Mouse (Mus musculus) lung, embryonic 15.5 days (tissue): ENCODE results near the gene Bet1l. TPM values are rescaled to one million over a fixed set of nuclear protein-coding genes. Genes with fewer than 3 reads are reported as not detected.

ENCODE experiments used
- ATAC-seq: fragments of 200-750 bp; cut with Nextera tagmentation; 2 replicates; pipeline ENCODE4 v1.8.0; 2017; ENCODE audit warnings: moderate number of reproducible peaks, borderline replicate concordance; ENCODE audit not compliant: low FRiP score, low TSS enrichment; ENCODE audit errors: extremely low read depth
- H3K27ac ChIP-seq: fragments of 300-500 bp; sonication (generic); 2 replicates; pipeline ENCODE4 v1.5.1; 2015; ENCODE audit warnings: moderate library complexity, mild to moderate bottlenecking, inconsistent platforms
- H3K27me3 ChIP-seq: fragments of 300-500 bp; sonication (generic); 2 replicates; pipeline ENCODE4 v1.6.1; 2015; ENCODE audit warnings: inconsistent platforms
- H3K36me3 ChIP-seq: fragments of 300-500 bp; sonication (generic); 2 replicates; pipeline ENCODE4 v1.6.1; 2015; ENCODE audit warnings: inconsistent platforms
- H3K4me1 ChIP-seq: fragments of 300-500 bp; sonication (generic); 2 replicates; pipeline ENCODE4 v1.6.1; 2015; ENCODE audit warnings: inconsistent platforms
- H3K4me2 ChIP-seq: fragments of 300-500 bp; sonication (generic); 2 replicates; pipeline ENCODE4 v1.6.1; 2015; ENCODE audit warnings: inconsistent platforms, mild to moderate bottlenecking, moderate library complexity
- H3K4me3 ChIP-seq: fragments of 300-500 bp; sonication (generic); 2 replicates; pipeline ENCODE4 v1.5.1; 2015; ENCODE audit warnings: mild to moderate bottlenecking, inconsistent platforms
- H3K9ac ChIP-seq: fragments of 300-500 bp; sonication (generic); 2 replicates; pipeline ENCODE4 v1.6.1; 2015; ENCODE audit warnings: inconsistent platforms
- H3K9me3 ChIP-seq: fragments of 300-500 bp; sonication (generic); 2 replicates; pipeline ENCODE4 v1.6.1; 2016; ENCODE audit warnings: inconsistent platforms
- WGBS: fragments of 180-500 bp; shearing (Covaris S2); methylation state at CpG from one replicate; pipeline ENCODE4 v1.1.7; 2015; 5-methylcytosine and 5-hydroxymethylcytosine counted together
- polyA plus RNA-seq: library from polyadenylated mRNA; unstranded; fragments of >200 nt; fragmentation: Nextera tagmentation; extraction: Ambion mirVana; gene quantifications from 2 replicates; pipeline ENCODE4 v1.2.1, GENCODE M21; 2015

Gene Bet1l
- polyA plus RNA-seq, 1 experiment from 2014 or later, result 35.1 TPM

GRCm38 (mm10) chr7:140822731-140823130 lies 34.6 kb downstream of the Bet1l start:
- Histone ChIP-seq H3K27me3 (no peaks in the 10 kb centered on the region), H3K27ac (no peak overlapping the region), H3K9ac (no peak overlapping the region), H3K36me3 (no peaks in the 10 kb centered on the region), H3K4me1 (peaks cover 6% of the 10 kb centered on the region), H3K4me3 (no peak overlapping the region), H3K4me2 (no peak overlapping the region), H3K9me3 (no peaks in the 10 kb centered on the region)
- 84% methylated on average over 4 of the region's 4 CpGs for WGBS
- ATAC-seq, result no peak

- Histone ChIP-seq H3K27me3 (no peaks in the 10 kb centered on the region), H3K9me3 (no peaks in the 10 kb centered on the region), H3K4me3 (peak within 1 kb of the TSS; percentile 40), H3K4me2 (peak within 1 kb of the TSS; percentile 67), H3K27ac (no peak within 1 kb of the TSS), H3K36me3 (no peaks in the 10 kb centered on the region), H3K4me1 (peaks cover 6% of the 10 kb centered on the region), H3K9ac (peak within 1 kb of the TSS; percentile 36; the same call in 1 of the 2 replicates)
- 1% methylated on average over 21 of the region's 21 CpGs for WGBS
- ATAC-seq, result peak; percentile 52
These were observed 35.6 kb downstream of the Bet1l start, which contains the start of gene Zfp941 for GRCm38 (mm10) chr7:140821653-140822329. TSS of gene Zfp941 (minus strand) at chr7:140822178.

DNA sequence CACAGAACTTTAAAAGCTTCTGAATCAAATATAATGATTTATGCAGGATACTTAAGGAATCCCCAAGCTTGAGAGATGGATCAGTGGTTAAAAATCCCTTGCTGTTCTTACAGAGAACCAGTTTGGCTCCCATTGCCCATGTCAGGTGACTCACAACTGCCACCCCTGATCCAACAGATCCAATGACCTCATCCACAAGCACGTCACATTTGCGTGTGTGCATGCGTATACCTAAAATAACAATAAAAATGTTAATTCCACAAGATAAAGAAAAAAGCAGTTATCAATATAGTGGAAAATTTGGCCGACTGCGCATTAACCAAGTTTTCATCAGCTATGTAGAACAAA lies 36.1 kb downstream of the Bet1l start:
- no peak overlapping the region for H3K9ac ChIP-seq
- H3K27ac ChIP-seq, result no peak overlapping the region
- H3K4me2 ChIP-seq, result peak overlapping the region; percentile 67
- H3K9me3 ChIP-seq, result no peaks in the 10 kb centered on the region
- 52% methylated on average over 5 of the region's 5 CpGs for WGBS
- no peaks in the 10 kb centered on the region for H3K27me3 ChIP-seq
- peak overlapping the region; percentile 40 for H3K4me3 ChIP-seq
- H3K4me1 ChIP-seq, result peaks cover 6% of the 10 kb centered on the region
- no peaks in the 10 kb centered on the region for H3K36me3 ChIP-seq
- ATAC-seq, result no peak

DNA sequence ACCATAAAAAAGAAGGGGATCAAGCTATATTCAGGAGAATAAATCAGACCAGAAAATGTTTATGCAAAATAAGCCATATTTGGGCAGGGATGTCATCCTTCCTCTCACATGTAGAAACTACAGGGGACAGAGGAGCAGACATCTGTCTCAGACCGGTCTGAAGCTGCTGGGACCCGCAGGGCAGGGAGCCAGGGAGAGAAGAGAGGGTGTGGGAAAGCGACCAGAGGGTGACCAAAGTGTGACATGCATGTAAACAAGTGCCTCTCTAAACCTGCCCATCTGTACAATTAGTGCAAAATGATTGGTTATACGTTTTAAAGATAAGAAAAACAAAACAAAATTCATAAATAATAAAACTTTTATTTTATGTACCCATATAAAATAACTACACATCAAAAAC lies 37.2 kb downstream of the Bet1l start:
- no peak for ATAC-seq
- H3K27ac ChIP-seq, result no peak overlapping the region
- peaks cover 6% of the 10 kb centered on the region for H3K4me1 ChIP-seq
- no peak overlapping the region for H3K4me3 ChIP-seq
- H3K9ac ChIP-seq, result no peak overlapping the region
- H3K4me2 ChIP-seq, result no peak overlapping the region
- WGBS, result 43% methylated on average over 4 of the region's 4 CpGs
- H3K36me3 ChIP-seq, result no peaks in the 10 kb centered on the region
- H3K9me3 ChIP-seq, result no peaks in the 10 kb centered on the region
- H3K27me3 ChIP-seq, result no peaks in the 10 kb centered on the region

DNA sequence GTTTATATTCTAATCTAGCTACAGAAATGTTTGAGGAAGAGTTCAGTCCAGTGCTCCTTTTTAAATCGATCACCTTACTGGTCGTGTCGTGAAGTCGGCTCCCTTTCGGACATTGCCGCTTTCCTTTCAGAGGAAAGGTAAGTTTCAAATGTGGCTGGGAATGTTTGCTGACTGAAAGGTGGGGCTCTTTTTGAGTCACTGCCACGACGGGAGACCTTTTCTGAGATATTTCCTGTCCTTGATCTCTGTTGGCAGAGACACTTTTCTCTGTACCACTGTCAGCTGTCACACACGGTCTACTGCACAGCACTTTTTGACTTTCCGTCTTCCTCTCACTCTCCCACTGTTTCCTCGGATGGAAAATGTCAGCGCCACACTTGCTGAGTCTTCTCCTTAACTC lies 44.5 kb downstream of the Bet1l start:
- Histone ChIP-seq H3K36me3 (no peaks in the 10 kb centered on the region), H3K9me3 (no peaks in the 10 kb centered on the region), H3K4me3 (no peak overlapping the region), H3K9ac (no peak overlapping the region), H3K4me1 (no peaks in the 10 kb centered on the region), H3K4me2 (no peak overlapping the region), H3K27ac (no peak overlapping the region), H3K27me3 (no peaks in the 10 kb centered on the region)
- 82% methylated on average over 12 of the region's 12 CpGs for WGBS
- no peak for ATAC-seq

GRCm38 (mm10) chr7:140811714-140812113 lies 45.7 kb downstream of the Bet1l start:
- Histone ChIP-seq H3K27ac (no peak overlapping the region), H3K4me1 (no peaks in the 10 kb centered on the region), H3K9me3 (no peaks in the 10 kb centered on the region), H3K4me2 (no peak overlapping the region), H3K36me3 (no peaks in the 10 kb centered on the region), H3K27me3 (no peaks in the 10 kb centered on the region), H3K4me3 (no peak overlapping the region), H3K9ac (no peak overlapping the region)
- 78% methylated on average over 13 of the region's 13 CpGs for WGBS
- no peak for ATAC-seq

GRCm38 (mm10) chr7:140810496-140810895 lies 46.9 kb downstream of the Bet1l start:
- H3K9me3 ChIP-seq, result no peaks in the 10 kb centered on the region
- H3K4me3 ChIP-seq, result no peak overlapping the region
- H3K36me3 ChIP-seq, result no peaks in the 10 kb centered on the region
- H3K4me1 ChIP-seq, result no peaks in the 10 kb centered on the region
- no peak overlapping the region for H3K27ac ChIP-seq
- 88% methylated on average over 6 of the region's 6 CpGs for WGBS
- no peaks in the 10 kb centered on the region for H3K27me3 ChIP-seq
- no peak overlapping the region for H3K4me2 ChIP-seq
- H3K9ac ChIP-seq, result no peak overlapping the region
- no peak for ATAC-seq

GRCm38 (mm10) chr7:140805704-140806103 lies 51.7 kb downstream of the Bet1l start:
- 17% methylated on average over 1 of the region's 1 CpGs for WGBS
- no peak for ATAC-seq
- Histone ChIP-seq H3K27ac (no peak overlapping the region), H3K36me3 (no peaks in the 10 kb centered on the region), H3K4me3 (no peak overlapping the region), H3K9me3 (no peaks in the 10 kb centered on the region), H3K9ac (no peak overlapping the region), H3K4me2 (no peak overlapping the region), H3K27me3 (no peaks in the 10 kb centered on the region), H3K4me1 (no peaks in the 10 kb centered on the region)

Other genes starting within 250 kb of the Bet1l start
- not detected in 2 replicates for gene Olfr61, start 228.6 kb downstream of the Bet1l start, polyA plus RNA-seq
- gene Olfr53, start 211.1 kb downstream of the Bet1l start, polyA plus RNA-seq, result not detected in 2 replicates
- gene Olfr539, start 197.6 kb downstream of the Bet1l start, polyA plus RNA-seq, result not detected in 2 replicates
- gene Olfr45, start 175.6 kb downstream of the Bet1l start, polyA plus RNA-seq, result not detected in 2 replicates
- not detected in 2 replicates for gene Olfr541, start 160.3 kb downstream of the Bet1l start, polyA plus RNA-seq
- gene Cyp2e1, start 93.8 kb downstream of the Bet1l start, polyA plus RNA-seq, result 0.10 and 0.19 TPM in 2 replicates
- 0.14 TPM in 1 of 2 replicates, not detected in the other for gene Syce1, start 69.7 kb downstream of the Bet1l start, polyA plus RNA-seq
- 0.52 and 0.59 TPM in 2 replicates for gene Zfp941, start 35.4 kb downstream of the Bet1l start, polyA plus RNA-seq
- gene Urah, start 22.6 kb downstream of the Bet1l start, polyA plus RNA-seq, result 4.4 and 5.1 TPM in 2 replicates
- not detected in 2 replicates for gene Scgb1c1, start 12.0 kb downstream of the Bet1l start, polyA plus RNA-seq
- gene Odf3, start 9.8 kb downstream of the Bet1l start, polyA plus RNA-seq, result not detected in 2 replicates
- not detected in 2 replicates for gene Gm45785, start 1.2 kb downstream of the Bet1l start, polyA plus RNA-seq
- 58.2 and 58.8 TPM in 2 replicates for gene Ric8a, start 620 bp downstream of the Bet1l start, polyA plus RNA-seq
- gene Psmd13, start 24.4 kb upstream of the Bet1l start, polyA plus RNA-seq, result 243 and 252 TPM in 2 replicates
- gene Sirt3, start 24.7 kb upstream of the Bet1l start, polyA plus RNA-seq, result 22.8 and 22.9 TPM in 2 replicates
- 6.2 and 8.5 TPM in 2 replicates for gene Cox8b, start 42.9 kb upstream of the Bet1l start, polyA plus RNA-seq
- 0.26 and 0.72 TPM in 2 replicates for gene Nlrp6, start 63.3 kb upstream of the Bet1l start, polyA plus RNA-seq
- 18.7 and 21.0 TPM in 2 replicates for gene Pgghg, start 83.8 kb upstream of the Bet1l start, polyA plus RNA-seq
- gene Ifitm5, start 92.7 kb upstream of the Bet1l start, polyA plus RNA-seq, result 2.8 and 4.0 TPM in 2 replicates
- gene Gm45717, start 98.4 kb upstream of the Bet1l start, polyA plus RNA-seq, result not detected in 2 replicates
- gene Ifitm2, start 98.4 kb upstream of the Bet1l start, polyA plus RNA-seq, result 925 and 963 TPM in 2 replicates
- gene Ifitm1, start 109.6 kb upstream of the Bet1l start, polyA plus RNA-seq, result 47.1 and 54.5 TPM in 2 replicates
- gene Ifitm3, start 153.2 kb upstream of the Bet1l start, polyA plus RNA-seq, result 238 and 246 TPM in 2 replicates
- gene Ifitm6, start 160.3 kb upstream of the Bet1l start, polyA plus RNA-seq, result 1.4 and 1.6 TPM in 2 replicates
- gene Gm17387, start 171.6 kb upstream of the Bet1l start, polyA plus RNA-seq, result not detected in 2 replicates
- 5.3 and 5.8 TPM in 2 replicates for gene B4galnt4, start 203.5 kb upstream of the Bet1l start, polyA plus RNA-seq
- 14.6 and 15.2 TPM in 2 replicates for gene Pkp3, start 220.6 kb upstream of the Bet1l start, polyA plus RNA-seq
- gene Sigirr, start 243.0 kb upstream of the Bet1l start, polyA plus RNA-seq, result 12.8 and 15.1 TPM in 2 replicates